Mouse (Mus musculus) left cerebral cortex, postnatal 4 days (tissue): Measurements from ENCODE around the gene 4932438H23Rik. TPM values are rescaled to one million over a fixed set of nuclear protein-coding genes. Genes with fewer than 3 reads are reported as not detected.
"Not testable (repeated sequence)": the region's sequence is repeated elsewhere in the genome, so short reads cannot be mapped to it uniquely, and the experiment has no call there.

ENCODE experiments used
- DNase-seq: peaks from one replicate; pipeline ENCODE4 v3.0.0-alpha.2; 2022
- intact Hi-C: fragments of 180-260 bp; cut with DNase I; formaldehyde crosslinking; loops from one replicate; pipeline ENCODE4 v1.15.1; 2025
- total RNA-seq, 2 experiments: library from RNA; stranded (reverse); gene quantifications; 2 replicates each; pipeline ENCODE4 v1.2.3; 2021

The 4932438H23Rik gene
- total RNA-seq, 2 experiments from 2014 or later, result 0.40 to 0.44 TPM

DNA sequence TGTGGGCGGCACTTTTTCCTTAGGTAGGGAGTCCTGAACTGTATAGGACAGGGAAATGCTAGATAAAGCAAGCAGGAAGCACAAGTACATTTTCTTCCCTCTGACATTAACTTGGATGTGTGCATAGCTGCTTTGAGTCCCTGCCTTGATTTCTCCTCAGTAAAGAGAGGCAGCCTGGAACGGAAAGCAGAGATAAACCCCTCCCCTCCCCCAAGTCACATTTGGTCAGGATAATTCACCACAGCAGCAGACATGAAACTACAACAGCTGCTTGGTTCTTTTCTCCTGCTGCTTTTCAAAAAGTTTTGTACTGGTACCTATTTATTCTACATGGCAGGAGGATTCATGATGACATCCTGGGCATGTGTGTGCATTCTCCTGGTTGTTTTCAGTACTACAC, 5.6 kb upstream of the 4932438H23Rik start:
- no peak for DNase-seq
- intact Hi-C loops, result no loop called here

- intact Hi-C loops, result no loop called here
- peak; percentile 57 for DNase-seq
These were observed 4.6 kb upstream of the 4932438H23Rik start for GRCm38 (mm10) chr16:91099444-91100065.

DNA sequence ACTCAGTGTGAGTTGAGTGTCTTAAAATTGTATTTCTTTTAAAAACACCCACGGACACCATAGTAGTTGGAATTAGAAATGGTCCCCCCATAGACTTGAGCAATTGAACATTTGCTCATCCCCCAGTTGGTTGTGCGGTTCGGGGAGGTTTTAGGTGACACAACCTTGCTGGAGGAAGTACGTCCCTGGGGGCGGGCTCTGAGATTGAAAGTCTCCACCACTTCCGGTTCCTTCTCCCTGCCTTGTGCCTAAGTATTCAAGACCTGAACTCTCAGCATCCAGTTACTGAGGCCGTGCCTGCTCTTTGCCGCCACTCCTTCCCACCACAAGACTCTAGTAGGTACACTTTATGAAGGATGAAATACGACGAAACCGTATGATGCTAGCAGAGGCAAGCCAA, 2.9 kb upstream of the 4932438H23Rik start:
- intact Hi-C loops, result no loop called here
- no peak for DNase-seq

DNA sequence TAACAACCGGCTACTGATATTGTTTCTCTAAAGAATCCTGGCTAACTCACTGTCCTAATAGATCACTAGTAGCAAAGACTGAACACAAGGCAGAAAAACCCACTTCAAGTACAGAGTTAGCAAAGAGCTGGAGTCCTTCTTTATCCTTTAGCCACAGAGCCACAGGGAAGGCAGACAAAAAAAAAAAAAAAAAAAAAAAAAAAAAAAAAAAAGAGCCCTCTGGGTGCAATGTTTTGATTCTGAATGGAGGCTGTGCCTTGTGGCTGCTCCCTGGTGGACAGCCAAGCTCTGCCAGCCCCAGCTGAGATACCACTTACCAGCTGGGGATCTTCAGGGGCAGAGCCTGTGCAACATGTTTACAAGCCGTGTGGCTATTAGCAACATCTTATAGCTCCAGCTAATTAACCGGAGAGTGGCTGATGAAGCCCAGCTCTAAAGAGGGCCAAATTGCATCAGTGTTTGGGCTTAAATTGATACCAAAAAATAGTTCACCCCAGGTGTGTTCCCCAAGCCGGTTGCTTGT, 2.1 kb upstream of the 4932438H23Rik start:
- intact Hi-C loops, result no loop called here
- DNase-seq, result peak; percentile 58

- no peak for DNase-seq
- intact Hi-C loops, result no loop called here
These were observed 1.1 kb upstream of the 4932438H23Rik start for GRCm38 (mm10) chr16:91096016-91096415.

- DNase-seq, result no peak
- intact Hi-C loops, result no loop called here
These were observed 8.1 kb downstream of the 4932438H23Rik start for GRCm38 (mm10) chr16:91086642-91087306.

- DNase-seq, result no peak
- intact Hi-C loops, result no loop called here
These were observed 9.6 kb downstream of the 4932438H23Rik start for GRCm38 (mm10) chr16:91085239-91085825.

DNA sequence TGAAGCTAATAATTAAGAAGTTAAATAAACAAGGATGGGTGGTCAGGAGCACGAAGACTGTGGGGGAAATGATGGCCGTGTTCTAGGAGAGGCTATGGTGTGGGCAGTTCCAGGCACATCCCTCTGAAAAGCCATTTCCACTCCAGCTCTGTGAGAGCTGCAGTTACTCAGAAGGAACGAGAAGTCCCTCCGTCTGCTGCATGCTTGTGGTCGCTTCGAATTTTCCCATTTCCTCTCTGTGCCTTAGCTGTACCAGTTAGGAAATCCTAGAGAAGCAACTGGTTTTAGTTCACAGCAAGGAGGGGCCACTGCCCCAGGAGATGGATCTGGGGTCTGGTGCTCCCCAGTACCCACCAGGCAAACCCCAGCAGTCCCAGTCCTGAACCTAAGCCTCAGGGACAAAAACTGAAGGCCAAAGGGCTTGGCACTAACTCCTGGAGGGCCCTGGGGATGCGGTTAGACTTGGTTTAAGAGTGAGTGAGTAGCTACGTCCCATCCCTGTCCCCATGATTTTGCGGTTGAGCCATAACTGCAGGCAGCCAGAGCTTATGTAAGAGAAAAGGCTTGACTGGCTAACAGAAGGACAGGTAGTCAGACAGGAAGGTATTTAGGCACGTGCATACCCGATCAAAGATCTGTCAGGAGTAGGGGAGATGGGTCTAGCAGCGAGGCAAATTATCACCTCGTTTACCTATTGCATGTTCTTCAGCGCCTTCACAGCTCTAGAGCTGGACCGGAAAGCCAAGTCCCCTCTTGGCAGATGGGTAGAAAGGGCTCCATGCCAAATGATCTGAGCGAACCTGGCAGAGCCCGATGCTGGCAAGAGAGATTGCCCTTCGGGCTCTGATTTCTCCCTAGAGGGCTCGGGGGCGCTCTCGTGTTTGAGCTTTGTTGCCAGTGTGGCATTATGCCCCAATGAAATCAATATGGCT, 10.3 kb downstream of the 4932438H23Rik start:
- DNase-seq, result peak; percentile 95
- intact Hi-C loops, result loop anchor here (5.0 kb wide), 1 partner anchor 138 kb away; no protein-coding TSS in a partner anchor

DNA sequence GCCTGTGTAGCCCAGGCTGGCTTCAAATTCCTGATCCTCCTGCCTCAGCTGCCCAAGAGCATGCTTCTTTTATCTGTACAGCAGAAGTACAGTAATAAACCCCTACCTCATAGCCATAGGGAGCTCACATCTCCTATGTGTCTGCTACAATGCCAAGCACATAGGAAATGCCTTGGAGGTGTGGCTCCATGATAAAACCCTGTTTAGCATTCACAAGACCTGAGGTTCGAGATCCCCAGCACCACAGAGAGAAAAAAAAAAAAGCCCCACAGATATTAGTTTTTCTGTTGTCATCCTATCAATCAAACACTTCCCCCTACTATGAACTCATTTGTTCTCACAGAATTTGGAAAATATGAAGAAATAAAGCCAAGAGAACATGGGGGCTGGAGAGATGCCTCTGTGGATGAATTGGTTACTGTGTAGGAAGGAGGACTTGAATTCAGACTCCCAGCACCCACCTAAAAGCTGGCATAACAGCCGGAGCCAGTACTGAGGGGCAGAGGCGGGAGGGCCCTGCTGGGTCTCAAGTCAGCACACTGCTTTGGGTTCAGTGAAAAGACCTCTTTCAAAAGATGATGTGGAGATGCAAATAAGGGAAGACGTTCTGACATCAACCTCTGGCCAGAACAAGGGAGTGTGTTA, 11.8 kb downstream of the 4932438H23Rik start:
- no peak for DNase-seq
- intact Hi-C loops, result loop anchor here (2.0 to 5.0 kb wide), 2 partner anchors 139 to 268 kb away; no protein-coding TSS in a partner anchor

DNA sequence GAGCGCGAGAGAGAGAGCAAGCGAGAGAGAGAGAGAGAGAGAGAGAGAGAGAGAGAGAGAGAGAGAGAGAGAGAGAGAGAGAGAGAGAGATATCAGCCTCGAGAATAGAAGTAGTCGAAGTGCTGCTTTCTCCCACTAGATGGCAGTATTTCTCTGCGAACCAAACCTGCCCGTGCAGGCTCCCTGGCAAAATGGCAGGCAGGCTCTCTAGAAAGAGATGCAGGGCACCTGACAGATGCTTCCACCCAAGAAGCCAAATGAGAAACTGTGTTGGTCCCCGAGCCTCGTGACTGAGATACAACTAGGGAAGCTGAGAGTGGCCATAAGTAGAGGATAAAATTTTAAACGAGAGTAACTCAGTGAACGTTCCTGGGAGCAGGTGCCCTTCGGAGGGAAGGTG, 13.4 kb downstream of the 4932438H23Rik start:
- peak; percentile 75 for DNase-seq
- intact Hi-C loops, result loop anchor here (5.0 kb wide), 1 partner anchor 141 kb away; no protein-coding TSS in a partner anchor

DNA sequence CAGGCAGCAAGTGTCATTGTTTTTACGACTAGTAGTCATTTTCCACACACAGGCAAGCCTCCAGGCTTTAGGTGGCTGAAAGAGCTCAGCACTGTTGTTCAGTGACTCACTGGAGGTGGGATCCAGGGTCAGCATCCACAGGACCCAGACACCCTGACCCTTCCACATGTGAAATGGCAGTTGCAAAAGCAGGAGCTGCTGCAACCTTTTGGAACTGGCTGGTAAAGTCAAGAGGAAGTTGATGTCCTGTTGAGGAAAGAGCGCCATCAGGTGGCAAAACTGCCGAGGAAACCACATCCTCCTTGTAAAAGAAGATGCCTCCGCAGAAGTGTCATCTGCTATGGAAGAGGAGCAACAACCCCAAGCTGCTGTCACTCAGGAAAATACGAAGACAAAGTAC, 18.7 kb downstream of the 4932438H23Rik start:
- intact Hi-C loops, result no loop called here
- DNase-seq, result no peak

GRCm38 (mm10) chr16:91075423-91075822, 19.5 kb downstream of the 4932438H23Rik start:
- DNase-seq, intact Hi-C loops: not testable (repeated sequence)

DNA sequence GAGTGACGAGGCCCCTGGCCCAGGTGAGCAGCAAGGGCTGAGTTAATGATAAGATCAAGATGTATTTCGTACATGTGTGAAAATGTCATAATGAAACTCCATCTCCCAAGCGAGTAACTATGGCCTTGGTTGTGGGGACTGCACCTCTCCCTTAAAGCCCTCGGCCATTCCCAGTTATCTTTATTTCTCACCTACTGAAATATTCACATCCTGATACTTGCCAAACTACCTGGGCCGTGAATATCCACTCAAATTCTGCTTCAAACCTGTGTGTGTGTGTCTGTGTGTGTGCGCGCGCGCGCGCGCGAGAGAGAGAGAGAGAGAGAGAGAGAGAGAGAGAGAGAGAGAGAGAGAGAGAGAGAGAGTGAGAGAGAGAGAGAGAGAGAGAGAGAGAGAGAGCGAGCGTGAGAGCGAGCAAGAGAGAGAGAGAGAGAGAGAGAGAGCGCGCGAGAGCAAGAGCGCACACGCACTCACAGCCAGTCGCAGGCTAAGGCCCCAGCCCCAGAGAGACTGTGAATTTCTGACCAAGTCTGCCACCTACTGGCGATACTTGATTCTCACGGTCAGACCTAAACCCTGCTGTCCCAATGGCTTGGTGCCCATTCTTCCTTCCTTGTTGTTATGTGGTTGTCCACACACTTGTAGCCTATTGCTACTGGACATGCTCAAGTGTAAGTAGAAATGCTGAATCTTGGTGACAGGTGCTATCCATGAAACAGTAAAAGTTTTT, 21.6 kb downstream of the 4932438H23Rik start:
- peak; percentile 94 for DNase-seq
- intact Hi-C loops, result no loop called here

- intact Hi-C loops, result no loop called here
- no peak for DNase-seq
These were observed 22.7 kb downstream of the 4932438H23Rik start for GRCm38 (mm10) chr16:91072256-91072655.

DNA sequence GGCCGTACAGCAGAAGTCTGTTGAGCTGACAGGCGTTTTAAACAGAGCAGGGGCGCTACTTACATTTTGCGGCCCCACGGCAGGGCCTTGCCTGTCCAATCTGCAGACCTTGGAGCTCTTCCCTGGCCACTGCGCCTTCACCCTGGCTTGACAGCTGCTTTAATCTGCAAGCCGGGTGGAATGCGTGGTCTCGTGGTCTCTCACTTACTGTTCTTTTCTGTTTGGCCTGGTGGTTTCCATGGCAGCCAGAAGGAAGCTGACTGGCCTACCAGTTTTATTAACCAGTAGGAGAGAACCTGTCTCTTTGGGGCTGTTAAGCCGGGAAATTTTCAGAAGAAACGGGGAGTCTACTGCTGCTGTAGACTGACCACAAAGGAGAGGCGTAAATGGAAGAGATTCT, 26.0 kb downstream of the 4932438H23Rik start:
- intact Hi-C loops, result no loop called here
- peak; percentile 54 for DNase-seq

DNA sequence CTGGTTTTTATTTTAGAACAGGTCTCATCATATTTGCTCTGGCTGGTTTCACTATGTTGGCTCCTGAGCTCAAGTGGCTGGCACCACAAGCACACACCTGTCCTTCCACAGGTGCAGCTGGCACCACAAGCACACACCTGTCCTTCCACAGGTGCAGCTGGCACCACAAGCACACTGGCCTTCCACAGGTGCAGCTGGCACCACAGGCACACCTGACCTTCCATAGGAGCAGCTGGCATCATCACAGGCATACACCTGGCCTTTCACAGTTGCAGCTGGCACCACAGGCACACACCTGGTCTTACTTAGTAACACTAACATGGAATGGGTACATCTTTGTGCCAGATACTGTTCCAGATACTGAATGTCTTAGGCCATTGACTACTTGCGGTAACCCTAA, 27.8 kb downstream of the 4932438H23Rik start:
- DNase-seq, result no peak
- intact Hi-C loops, result no loop called here

DNA sequence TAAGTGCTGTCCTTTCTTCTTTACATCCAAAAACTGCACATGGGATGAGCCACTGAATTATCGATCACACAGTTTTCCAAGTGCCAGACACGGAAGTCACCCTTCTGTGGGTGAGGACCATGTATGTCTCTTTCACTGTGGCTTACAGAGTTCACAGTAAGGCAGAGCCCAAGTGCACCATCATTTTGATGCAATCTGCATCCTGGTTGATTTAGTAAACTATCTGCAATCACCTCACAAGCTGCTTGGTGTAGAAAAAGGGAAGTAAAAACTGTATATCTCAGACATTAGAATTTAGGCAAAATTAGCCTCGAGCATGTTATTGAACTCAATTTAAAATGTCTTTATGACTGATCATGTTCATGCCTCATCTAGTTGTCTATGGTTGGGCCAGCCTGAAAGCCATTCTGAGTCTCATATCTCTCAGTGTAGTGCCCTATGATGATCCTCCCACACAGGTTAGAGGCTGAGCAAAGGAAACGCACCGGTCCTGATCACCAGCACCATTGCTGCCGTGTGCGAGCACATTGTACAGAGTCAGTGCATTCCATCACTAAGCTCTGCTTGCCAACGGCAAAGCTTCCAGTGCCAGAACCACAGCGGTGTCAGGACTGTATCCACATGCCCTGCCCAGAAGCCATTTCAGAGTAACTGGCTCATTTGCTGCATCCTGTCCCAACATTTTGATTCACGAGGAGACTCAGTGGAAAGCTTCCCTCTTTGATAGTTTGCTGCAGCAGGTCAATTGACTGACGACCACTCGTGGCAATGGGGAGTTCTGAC, 30.1 kb downstream of the 4932438H23Rik start:
- intact Hi-C loops, result no loop called here
- DNase-seq, result no peak

DNA sequence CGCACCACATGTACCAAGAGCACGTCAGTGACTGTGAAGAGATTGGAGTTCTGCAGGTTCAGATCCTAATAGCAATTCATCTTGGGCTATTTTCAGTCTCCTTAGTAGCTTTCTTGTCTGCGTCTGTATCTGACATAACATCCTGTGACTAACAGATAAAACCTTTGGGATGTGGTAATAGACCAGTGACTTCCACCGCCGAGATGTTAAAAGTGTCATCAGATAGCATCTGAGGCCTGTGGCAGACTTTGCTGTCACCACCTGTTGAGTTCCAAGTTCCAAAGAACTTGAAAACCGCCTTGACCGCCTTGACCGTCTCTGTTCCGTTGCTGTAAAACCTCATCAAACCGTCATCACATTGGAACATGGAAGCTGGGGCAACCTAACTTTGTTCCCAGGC, 31.1 kb downstream of the 4932438H23Rik start:
- no peak for DNase-seq
- intact Hi-C loops, result no loop called here
